Mouse (Mus musculus): Measurements from ENCODE around the gene Paxbp1. TPM values are rescaled to one million over a fixed set of nuclear protein-coding genes. Genes with fewer than 3 reads are reported as not detected.
"Not testable (repeated sequence)": the region's sequence is repeated elsewhere in the genome, so short reads cannot be mapped to it uniquely, and the experiment has no call there.

The Paxbp1 gene
- polyA plus RNA-seq (2016; fragmentation: Nextera tagmentation; extraction: Ambion mirVana) = 67.0 and 70.8 TPM in 2 replicates

DNA sequence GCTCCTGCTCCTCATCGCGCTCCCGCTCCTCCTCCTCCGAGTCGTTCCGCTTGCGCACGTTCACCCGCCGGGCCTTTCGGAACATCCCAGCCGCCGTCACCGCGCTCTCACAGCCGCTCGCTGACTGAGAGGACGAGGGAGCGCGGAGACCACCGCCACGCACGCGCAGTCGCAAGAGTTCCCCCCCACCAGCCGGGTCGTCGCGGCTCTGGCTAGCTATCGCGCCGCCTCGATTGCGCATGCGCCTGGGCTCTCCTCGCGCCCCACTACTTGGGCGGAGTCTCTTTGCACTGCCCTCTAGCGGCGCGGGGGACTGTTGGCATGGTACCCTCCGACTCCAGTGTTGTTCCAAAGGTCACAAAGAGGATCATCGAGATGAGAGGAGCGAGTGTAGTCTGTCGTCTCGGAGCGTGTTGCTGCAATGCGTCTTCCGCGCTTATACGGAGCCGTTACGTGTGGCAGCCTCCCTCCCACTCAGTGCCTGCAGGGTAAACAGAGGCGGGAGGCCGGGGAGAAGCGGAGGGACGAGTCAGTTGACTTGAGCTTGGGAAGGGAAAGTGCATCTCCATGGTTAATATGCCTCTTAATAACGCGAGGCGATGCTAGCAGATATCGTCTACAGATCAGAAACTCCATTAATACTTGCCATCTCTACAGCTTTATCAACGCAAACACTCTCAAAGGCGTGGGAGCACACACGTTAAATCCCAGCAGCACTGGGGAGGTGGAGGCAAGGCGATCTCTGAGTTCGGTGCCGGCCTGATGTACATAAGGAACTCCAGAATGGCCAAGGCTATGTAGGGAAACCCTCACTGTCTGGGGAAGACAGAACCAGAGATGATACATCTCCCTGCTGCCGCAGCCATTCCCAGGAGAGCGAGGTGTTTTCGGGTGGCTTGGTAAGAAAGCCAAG is at the start of gene Paxbp1:
TSS of gene Paxbp1 (minus strand) at position 274 of the 913 bp plus-strand sequence.
- H3K36me3 ChIP-seq (replicated peaks) = peaks cover 26% of the 10 kb centered on the region
- H3K4me3 ChIP-seq = peak within 1 kb of the TSS; percentile 84
- 2% methylated on average over 70 of the region's 70 CpGs for WGBS
- peaks cover 27% of the 10 kb centered on the region for H3K4me1 ChIP-seq
- H3K27ac ChIP-seq = peak within 1 kb of the TSS; percentile 96
- peak; percentile 99 for DNase-seq (ENCODE audit: extremely low spot score, low spot score)
- no peaks in the 10 kb centered on the region for H3K27me3 ChIP-seq (ENCODE audit: poor library complexity, severe bottlenecking)
- H3K9me3 ChIP-seq = no peaks in the 10 kb centered on the region

- Histone ChIP-seq H3K36me3 (replicated peaks) (no peaks in the 10 kb centered on the region), H3K27me3 (ENCODE audit: poor library complexity, severe bottlenecking) (peaks cover 62% of the 10 kb centered on the region), H3K4me3 (no peak overlapping the region), H3K27ac (no peak overlapping the region), H3K4me1 (peaks cover 12% of the 10 kb centered on the region), H3K9me3 (peaks cover 19% of the 10 kb centered on the region; the same call in 1 of the 2 replicates)
- WGBS = 75% methylated on average over 4 of the region's 4 CpGs
- DNase-seq (ENCODE audit: extremely low spot score, low spot score) = no peak
These were observed 42.4 kb upstream of the Paxbp1 start for GRCm38 (mm10) chr16:91086642-91087306.

- Histone ChIP-seq H3K27me3 (ENCODE audit: poor library complexity, severe bottlenecking) (peaks cover 65% of the 10 kb centered on the region), H3K4me1 (peaks cover 15% of the 10 kb centered on the region), H3K36me3 (replicated peaks) (no peaks in the 10 kb centered on the region), H3K27ac (no peak overlapping the region), H3K4me3 (no peak overlapping the region), H3K9me3 (peaks cover 12% of the 10 kb centered on the region; the same call in 1 of the 2 replicates)
- 77% methylated on average over 17 of the region's 17 CpGs for WGBS
- DNase-seq (ENCODE audit: extremely low spot score, low spot score) = no peak
These were observed 41.0 kb upstream of the Paxbp1 start for GRCm38 (mm10) chr16:91085239-91085825.

- H3K27me3 ChIP-seq (ENCODE audit: poor library complexity, severe bottlenecking) = peaks cover 71% of the 10 kb centered on the region
- 92% methylated on average over 21 of the region's 21 CpGs for WGBS
- DNase-seq (ENCODE audit: extremely low spot score, low spot score) = no peak
These were observed 40.2 kb upstream of the Paxbp1 start for GRCm38 (mm10) chr16:91084307-91085238.

DNA sequence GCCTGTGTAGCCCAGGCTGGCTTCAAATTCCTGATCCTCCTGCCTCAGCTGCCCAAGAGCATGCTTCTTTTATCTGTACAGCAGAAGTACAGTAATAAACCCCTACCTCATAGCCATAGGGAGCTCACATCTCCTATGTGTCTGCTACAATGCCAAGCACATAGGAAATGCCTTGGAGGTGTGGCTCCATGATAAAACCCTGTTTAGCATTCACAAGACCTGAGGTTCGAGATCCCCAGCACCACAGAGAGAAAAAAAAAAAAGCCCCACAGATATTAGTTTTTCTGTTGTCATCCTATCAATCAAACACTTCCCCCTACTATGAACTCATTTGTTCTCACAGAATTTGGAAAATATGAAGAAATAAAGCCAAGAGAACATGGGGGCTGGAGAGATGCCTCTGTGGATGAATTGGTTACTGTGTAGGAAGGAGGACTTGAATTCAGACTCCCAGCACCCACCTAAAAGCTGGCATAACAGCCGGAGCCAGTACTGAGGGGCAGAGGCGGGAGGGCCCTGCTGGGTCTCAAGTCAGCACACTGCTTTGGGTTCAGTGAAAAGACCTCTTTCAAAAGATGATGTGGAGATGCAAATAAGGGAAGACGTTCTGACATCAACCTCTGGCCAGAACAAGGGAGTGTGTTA is 38.8 kb upstream of the Paxbp1 start:
- no peak for DNase-seq (ENCODE audit: extremely low spot score, low spot score)
- peaks cover 64% of the 10 kb centered on the region for H3K27me3 ChIP-seq (ENCODE audit: poor library complexity, severe bottlenecking)
- H3K4me3 ChIP-seq = no peak overlapping the region
- H3K36me3 ChIP-seq (replicated peaks) = no peaks in the 10 kb centered on the region
- H3K9me3 ChIP-seq = peaks cover 16% of the 10 kb centered on the region
- H3K4me1 ChIP-seq = peaks cover 15% of the 10 kb centered on the region
- WGBS = 73% methylated on average over 4 of the region's 4 CpGs
- H3K27ac ChIP-seq = no peak overlapping the region

More at GRCm38 (mm10) chr16:91084307-91085238, 40.2 kb upstream of the Paxbp1 start:
- Histone ChIP-seq H3K27ac (no peak overlapping the region), H3K9me3 (peaks cover 12% of the 10 kb centered on the region; the same call in 1 of the 2 replicates), H3K4me1 (peaks cover 15% of the 10 kb centered on the region), H3K4me3 (no peak overlapping the region), H3K36me3 (replicated peaks) (no peaks in the 10 kb centered on the region)

DNA sequence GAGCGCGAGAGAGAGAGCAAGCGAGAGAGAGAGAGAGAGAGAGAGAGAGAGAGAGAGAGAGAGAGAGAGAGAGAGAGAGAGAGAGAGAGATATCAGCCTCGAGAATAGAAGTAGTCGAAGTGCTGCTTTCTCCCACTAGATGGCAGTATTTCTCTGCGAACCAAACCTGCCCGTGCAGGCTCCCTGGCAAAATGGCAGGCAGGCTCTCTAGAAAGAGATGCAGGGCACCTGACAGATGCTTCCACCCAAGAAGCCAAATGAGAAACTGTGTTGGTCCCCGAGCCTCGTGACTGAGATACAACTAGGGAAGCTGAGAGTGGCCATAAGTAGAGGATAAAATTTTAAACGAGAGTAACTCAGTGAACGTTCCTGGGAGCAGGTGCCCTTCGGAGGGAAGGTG is 37.2 kb upstream of the Paxbp1 start:
- H3K4me3 ChIP-seq = no peak overlapping the region
- H3K27ac ChIP-seq = peak overlapping the region; percentile 20; the same call in 1 of the 2 replicates
- H3K4me1 ChIP-seq = peaks cover 12% of the 10 kb centered on the region
- H3K36me3 ChIP-seq (replicated peaks) = no peaks in the 10 kb centered on the region
- H3K27me3 ChIP-seq (ENCODE audit: poor library complexity, severe bottlenecking) = peaks cover 50% of the 10 kb centered on the region
- H3K9me3 ChIP-seq = peaks cover 21% of the 10 kb centered on the region
- 20% methylated on average over 11 of the region's 12 CpGs for WGBS
- peak; percentile 70 for DNase-seq (ENCODE audit: extremely low spot score, low spot score)

DNA sequence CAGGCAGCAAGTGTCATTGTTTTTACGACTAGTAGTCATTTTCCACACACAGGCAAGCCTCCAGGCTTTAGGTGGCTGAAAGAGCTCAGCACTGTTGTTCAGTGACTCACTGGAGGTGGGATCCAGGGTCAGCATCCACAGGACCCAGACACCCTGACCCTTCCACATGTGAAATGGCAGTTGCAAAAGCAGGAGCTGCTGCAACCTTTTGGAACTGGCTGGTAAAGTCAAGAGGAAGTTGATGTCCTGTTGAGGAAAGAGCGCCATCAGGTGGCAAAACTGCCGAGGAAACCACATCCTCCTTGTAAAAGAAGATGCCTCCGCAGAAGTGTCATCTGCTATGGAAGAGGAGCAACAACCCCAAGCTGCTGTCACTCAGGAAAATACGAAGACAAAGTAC is 31.8 kb upstream of the Paxbp1 start:
- H3K27ac ChIP-seq = no peak overlapping the region
- no peak overlapping the region for H3K4me3 ChIP-seq
- H3K27me3 ChIP-seq (ENCODE audit: poor library complexity, severe bottlenecking) = peaks cover 34% of the 10 kb centered on the region
- H3K4me1 ChIP-seq = 0 out of 2 replicates have a peak, but pooled peaks cover 5% of the 10 kb centered on the region
- DNase-seq (ENCODE audit: extremely low spot score, low spot score) = no peak
- WGBS = 80% methylated on average over 5 of the region's 5 CpGs
- H3K9me3 ChIP-seq = peaks cover 9% of the 10 kb centered on the region
- no peaks in the 10 kb centered on the region for H3K36me3 ChIP-seq (replicated peaks)

GRCm38 (mm10) chr16:91075423-91075822 is 31.1 kb upstream of the Paxbp1 start:
- H3K27ac ChIP-seq; H3K4me1 ChIP-seq; H3K36me3 ChIP-seq (replicated peaks); H3K9me3 ChIP-seq; H3K4me3 ChIP-seq; DNase-seq (ENCODE audit: extremely low spot score, low spot score): not testable (repeated sequence)
- WGBS = 86% methylated on average over 8 of the region's 8 CpGs
- H3K27me3 ChIP-seq (ENCODE audit: poor library complexity, severe bottlenecking) = peaks cover 34% of the 10 kb centered on the region

DNA sequence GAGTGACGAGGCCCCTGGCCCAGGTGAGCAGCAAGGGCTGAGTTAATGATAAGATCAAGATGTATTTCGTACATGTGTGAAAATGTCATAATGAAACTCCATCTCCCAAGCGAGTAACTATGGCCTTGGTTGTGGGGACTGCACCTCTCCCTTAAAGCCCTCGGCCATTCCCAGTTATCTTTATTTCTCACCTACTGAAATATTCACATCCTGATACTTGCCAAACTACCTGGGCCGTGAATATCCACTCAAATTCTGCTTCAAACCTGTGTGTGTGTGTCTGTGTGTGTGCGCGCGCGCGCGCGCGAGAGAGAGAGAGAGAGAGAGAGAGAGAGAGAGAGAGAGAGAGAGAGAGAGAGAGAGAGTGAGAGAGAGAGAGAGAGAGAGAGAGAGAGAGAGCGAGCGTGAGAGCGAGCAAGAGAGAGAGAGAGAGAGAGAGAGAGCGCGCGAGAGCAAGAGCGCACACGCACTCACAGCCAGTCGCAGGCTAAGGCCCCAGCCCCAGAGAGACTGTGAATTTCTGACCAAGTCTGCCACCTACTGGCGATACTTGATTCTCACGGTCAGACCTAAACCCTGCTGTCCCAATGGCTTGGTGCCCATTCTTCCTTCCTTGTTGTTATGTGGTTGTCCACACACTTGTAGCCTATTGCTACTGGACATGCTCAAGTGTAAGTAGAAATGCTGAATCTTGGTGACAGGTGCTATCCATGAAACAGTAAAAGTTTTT is 29.0 kb upstream of the Paxbp1 start:
- no peaks in the 10 kb centered on the region for H3K36me3 ChIP-seq (replicated peaks)
- WGBS = 44% methylated on average over 22 of the region's 24 CpGs
- peak overlapping the region; percentile 26 for H3K4me3 ChIP-seq
- no peak overlapping the region for H3K27ac ChIP-seq
- peak; percentile 82 for DNase-seq (ENCODE audit: extremely low spot score, low spot score)
- H3K4me1 ChIP-seq = peaks cover 18% of the 10 kb centered on the region
- H3K9me3 ChIP-seq = peaks cover 7% of the 10 kb centered on the region
- H3K27me3 ChIP-seq (ENCODE audit: poor library complexity, severe bottlenecking) = peaks cover 28% of the 10 kb centered on the region

DNA sequence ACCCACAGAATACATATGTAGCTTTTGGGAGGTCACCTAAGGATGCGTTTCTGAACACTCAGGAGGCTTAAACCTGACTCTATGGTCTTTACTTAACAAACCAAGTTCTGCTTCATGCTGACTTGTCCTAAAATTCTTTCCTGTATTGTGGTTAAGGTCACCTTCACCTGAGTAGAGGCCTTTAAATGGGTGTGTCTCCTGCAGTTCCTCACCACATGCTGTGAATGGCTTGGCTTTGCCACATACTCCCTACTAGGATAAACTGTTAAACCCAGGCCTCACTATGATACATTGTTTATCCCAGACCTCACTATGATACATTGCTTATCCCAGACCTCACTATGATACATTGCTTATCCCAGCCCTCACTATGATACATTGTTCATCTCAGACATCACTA is 27.9 kb upstream of the Paxbp1 start:
- Histone ChIP-seq H3K27ac (no peak overlapping the region), H3K9me3 (peaks cover 2% of the 10 kb centered on the region; the same call in 1 of the 2 replicates), H3K4me1 (peaks cover 18% of the 10 kb centered on the region), H3K4me3 (no peak overlapping the region), H3K27me3 (ENCODE audit: poor library complexity, severe bottlenecking) (peaks cover 28% of the 10 kb centered on the region), H3K36me3 (replicated peaks) (no peaks in the 10 kb centered on the region)
- no peak for DNase-seq (ENCODE audit: extremely low spot score, low spot score)
- WGBS = 98% methylated on average over 1 of the region's 1 CpGs

DNA sequence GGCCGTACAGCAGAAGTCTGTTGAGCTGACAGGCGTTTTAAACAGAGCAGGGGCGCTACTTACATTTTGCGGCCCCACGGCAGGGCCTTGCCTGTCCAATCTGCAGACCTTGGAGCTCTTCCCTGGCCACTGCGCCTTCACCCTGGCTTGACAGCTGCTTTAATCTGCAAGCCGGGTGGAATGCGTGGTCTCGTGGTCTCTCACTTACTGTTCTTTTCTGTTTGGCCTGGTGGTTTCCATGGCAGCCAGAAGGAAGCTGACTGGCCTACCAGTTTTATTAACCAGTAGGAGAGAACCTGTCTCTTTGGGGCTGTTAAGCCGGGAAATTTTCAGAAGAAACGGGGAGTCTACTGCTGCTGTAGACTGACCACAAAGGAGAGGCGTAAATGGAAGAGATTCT is 24.6 kb upstream of the Paxbp1 start:
- Histone ChIP-seq H3K36me3 (replicated peaks) (no peaks in the 10 kb centered on the region), H3K9me3 (no peaks in the 10 kb centered on the region), H3K4me3 (no peak overlapping the region), H3K27me3 (ENCODE audit: poor library complexity, severe bottlenecking) (peaks cover 32% of the 10 kb centered on the region), H3K4me1 (peaks cover 18% of the 10 kb centered on the region), H3K27ac (no peak overlapping the region)
- WGBS = 53% methylated on average over 12 of the region's 12 CpGs
- peak; percentile 48 for DNase-seq (ENCODE audit: extremely low spot score, low spot score)

All from forebrain, embryonic 10.5 days (tissue).